Mouse (Mus musculus) urinary bladder, postnatal 4 days (tissue): ENCODE measurements at regions not wholly inside any gene's neighbourhood (a gene's known extent, or its start where the extent isn't known, plus 50 kb on each side); places are given as distances from the start of the nearest gene placed in this dataset.
A peak's percentile ranks its signal among the peaks of the same experiment; 100 is the strongest.

Experiments
- DNase-seq, 2 experiments: peaks; one replicate each; pipeline ENCODE4 v3.0.0; 2021 to 2022; ENCODE audit warnings: low spot score in 2 of 2

DNA sequence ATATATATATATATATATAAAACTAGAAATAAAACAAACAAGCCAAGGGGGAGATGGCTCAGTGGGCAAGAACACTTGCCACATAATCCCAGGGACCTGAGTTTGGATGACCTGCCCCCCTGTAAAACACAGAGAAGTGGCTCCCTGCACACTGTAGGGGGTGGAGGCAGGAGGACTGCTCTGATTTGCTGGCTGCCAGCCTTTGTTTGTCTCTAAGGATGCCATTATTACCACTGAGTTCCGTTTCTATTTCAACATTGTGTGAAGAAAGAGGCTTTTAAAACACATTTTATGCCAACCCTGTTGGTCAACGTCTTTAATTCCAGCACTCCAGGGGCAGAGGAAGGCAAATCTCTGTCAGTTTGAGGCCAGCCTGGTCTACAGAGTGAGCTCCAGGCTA is 82.2 kb upstream of the Errfi1 start:
- no peak for DNase-seq

DNA sequence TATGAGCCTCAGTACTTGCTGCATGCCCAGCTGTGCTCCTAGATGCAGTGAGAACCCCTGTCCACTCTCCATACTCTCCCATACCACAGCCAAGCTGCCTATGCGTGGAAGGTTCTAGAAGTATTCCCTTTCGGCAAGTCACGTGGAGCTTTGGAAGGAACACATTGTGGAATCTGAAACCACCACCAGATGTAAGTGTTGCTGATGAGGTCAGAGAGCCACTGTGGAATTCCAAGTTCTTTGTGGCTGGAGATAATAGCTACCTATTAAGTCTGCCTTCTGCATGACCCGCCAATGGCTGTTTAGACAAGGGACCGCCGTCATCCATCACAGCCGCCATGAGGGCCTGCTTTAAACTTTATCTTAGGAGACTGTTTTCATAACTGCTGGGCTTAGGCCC is 84.7 kb upstream of the Errfi1 start:
- no peak for DNase-seq

DNA sequence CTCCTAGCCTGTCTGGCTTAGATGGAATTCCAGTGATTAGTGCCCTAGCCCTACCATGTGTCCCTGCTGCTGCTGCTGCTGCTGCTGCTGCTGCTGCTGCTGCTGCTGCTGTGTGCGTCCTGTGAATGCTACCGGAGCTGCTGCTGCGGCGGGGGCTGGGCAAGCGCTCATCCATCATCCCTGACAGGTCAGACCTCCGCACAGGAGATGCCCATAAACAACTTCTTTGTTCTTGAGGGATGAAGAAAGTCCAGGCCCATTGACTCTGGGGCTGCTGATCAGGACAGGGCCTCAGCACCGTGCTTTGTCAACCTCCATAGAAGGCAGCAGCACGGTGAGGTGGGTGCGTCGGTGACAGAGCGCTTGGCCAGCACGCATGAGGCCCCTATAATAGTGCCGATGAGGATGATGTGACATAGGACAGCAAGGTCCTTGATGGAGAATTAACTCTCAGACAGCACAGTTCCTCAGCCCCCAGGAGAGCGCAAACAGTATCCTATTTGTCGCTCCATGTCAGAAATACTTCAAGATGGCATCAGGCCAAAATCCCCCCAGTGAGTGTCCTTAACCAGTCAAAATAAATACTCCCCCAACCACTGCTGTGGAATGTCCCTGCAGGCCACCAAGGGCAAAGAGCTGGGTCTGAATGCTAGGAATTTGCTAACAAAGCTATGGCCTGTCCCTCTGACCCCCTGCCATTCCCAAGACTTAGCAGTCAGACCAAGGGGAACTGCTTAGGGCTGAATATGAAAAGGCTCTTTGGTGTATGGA is 95.1 kb upstream of the Errfi1 start:
- DNase-seq, result no peak

DNA sequence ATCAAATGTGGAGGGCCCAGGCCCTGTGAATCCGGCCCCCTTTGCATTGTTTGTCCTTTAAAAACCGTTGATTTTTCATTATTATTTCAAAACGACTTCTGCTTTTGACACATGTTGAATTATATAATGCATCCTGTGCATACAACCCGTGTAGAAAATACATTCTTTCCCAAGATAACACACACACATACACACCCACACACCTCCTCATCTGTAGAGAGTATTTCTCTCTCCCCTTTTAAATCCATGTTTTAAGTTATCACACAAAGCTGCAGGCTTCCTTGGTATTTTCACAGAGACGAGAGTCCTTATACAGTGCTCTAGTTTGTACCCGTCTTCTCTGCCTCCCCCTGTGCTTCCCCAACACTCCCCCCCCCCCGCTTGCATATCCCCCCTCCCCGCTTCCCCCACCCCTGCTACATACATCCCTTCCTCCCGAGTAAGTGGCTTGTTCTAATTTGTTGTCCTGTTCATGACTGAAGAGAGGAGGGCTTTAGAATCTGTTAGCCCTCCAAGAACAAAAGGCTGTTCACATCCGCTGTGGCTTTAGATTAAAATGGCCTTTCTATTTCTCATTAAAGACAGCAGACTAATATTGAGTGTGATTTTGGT is 95.8 kb upstream of the Errfi1 start:
- no peak for DNase-seq

DNA sequence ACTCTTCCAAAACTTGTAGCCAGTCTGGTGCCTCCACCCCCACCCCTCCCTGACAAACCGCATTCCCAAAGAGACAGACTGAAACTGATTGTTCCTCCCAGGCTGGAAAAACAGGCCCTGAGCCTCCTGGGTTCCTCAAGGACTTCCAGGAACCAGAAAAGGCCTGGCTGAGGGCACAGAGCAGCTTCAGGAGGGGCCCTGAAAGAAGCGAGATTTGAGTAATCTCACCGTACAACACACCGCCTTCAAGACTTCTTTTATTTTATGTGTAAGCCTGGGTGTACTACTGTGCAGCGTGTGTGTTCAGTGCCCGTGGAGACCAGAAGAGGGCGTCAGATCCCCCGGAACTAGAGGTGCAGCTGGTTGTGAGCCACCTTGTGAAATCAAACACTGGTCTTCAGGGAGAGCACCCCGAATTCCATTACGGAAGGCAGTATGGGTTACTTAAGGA is 96.4 kb upstream of the Errfi1 start:
- DNase-seq, result no peak

DNA sequence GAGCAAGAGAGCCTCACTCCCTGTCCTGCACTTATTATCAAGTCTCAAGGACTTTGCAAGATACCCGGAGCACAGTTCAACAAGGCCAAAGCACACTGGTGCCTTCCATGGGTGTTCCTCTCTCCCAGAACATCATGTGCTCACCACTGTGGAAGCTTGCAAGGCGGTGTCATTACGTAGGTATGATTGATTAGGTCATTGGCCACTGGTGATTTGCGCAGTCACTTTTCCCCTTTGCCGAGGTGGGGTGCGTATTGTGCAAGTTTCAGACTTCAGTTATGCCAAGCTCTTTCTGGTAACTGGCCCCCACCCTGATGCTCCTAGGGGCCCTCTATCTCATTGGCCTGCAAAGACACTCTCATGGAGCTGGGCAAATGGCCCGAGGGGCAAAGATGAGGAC is 98.3 kb upstream of the Errfi1 start:
- DNase-seq, result no peak

DNA sequence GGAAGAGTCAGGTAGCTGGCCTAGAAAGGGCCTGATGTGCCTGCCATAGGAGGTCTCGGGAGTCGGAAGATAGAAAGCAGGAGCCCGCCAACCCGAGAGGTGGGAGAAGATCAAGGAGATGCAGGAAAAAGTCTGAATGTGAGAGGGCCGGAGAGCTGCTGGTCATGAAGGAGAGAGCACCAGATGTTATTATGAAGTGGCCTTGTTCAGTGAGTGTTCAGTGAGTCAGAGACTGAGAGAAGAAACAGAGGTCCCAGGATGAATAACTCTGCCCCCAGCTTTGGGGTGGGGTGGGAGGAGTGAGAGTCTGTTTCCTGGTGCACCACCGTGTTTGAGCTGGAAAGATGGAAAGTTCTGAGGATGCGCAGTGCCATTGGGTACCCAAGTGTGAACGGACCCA is 100.2 kb upstream of the Slc45a1 start:
- DNase-seq, result no peak

DNA sequence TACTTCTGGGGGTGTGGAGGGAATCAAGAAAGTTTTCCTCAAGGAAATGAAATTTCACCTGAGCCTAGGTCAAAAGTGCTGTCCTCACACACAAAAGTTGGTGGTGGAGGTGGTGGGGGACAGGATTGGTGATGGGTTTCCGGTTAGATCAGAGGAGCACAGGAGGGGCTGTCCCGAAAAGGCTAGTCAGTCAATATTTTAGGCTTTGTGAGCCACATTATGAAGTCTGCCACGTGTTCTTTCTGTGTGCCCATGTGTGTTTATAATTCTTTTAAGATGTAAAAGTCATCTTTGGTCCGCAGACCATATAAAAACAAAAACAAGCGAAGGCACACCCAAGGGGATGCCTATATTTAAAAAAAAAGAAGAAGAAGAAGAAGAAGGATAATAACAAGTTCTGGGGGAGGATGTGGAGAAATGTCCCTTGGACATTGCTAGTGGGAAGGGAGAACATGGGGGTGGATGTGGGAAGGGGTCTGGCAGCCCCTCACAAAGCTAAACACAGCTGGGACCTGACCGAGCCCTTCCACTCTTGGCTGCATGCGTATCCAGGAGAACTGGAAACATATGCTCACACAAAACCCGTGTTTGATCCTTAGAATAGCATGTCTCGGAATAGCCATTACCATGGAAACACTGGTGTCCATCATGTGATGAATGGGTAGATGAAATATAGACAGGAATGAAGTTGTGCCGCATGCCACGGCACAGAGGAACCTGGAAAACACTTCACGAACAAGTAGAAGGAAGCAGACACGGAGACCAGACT is 98.7 kb upstream of the Slc45a1 start:
- DNase-seq, result no peak

DNA sequence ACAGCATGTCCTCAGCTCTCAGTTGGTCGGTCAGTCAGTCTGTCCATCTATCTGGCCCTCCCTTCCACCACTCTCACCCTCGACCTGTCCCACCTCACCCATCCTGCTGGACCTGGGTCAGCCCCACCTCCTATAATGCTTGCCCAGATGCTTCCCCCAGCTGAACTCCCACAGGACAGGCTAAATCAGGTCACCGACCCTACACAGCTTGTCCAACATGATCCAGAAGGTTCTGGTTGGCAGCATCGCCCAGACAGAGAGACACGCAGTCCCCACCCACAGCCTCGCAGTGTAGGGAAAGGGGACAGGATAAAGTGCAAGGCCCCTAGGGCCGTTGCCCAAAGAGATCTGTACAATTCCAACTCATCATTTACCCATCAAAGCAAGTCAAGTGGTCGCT is 97.1 kb upstream of the Slc45a1 start:
- no peak for DNase-seq

DNA sequence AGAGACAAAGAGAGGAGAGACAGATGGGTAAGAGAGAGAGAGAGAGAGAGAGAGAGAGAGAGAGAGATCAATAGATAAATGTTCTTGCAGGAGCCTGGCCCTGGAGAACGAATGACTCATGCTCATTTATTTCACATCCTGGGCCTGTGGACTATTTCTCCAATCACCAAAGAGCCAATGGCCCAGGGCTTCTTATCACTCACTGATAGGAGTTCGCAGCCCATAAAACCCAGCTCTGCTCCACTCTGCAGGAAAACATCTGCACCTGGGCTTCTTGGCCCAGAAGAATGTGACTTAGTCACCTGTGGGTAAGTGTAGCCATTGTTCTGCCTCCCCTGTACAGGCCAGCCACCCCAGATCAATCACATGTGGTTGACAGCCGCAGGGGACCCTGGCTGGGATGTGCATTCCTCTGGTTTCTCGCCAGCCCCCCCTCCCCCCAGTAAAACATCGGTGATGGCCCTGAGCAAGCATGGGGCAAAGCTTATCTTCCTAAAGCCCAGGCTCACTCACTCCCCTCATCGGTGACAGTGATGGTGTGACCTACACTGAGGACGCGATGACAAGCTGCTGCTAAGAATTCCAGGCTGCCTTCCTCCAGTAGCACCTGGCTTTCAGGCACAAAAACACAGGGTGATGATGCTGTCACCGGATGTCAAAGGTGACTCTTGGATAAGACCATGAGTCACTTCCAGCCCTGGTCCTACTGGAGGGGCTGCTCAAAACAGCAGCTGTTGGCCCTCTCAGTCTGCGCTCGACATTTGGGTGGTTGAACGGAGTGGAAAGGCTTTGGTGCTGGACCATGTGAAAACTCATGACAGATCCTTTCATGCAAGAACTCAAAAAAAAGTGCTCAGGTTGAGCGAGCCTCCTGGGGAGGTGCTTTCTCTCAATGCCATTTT is 96.4 kb upstream of the Slc45a1 start:
- no peak for DNase-seq

DNA sequence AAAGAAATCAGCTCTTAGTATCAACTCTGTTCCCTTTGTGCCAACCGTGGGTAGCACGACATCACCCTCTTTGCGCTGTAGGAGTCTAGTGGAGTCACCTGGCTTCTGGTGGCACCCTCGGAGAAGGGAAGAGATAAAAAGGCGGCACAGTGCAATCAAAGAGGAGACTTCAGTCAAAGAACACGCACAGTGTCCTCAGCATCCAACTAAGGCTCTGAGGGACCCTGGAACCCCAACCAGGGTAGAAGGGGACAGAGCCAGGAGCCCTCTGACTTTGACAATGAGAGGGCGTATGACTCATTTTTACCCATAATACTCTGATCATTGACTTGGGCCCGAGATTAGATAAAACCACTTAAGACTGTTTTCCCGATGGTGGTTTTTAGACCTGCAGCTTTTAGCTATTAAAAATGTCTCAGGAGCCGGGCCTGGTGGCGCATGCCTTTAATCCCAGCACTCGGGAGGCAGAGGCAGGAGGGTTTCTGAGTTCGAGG is 94.5 kb upstream of the Slc45a1 start:
- no peak for DNase-seq

DNA sequence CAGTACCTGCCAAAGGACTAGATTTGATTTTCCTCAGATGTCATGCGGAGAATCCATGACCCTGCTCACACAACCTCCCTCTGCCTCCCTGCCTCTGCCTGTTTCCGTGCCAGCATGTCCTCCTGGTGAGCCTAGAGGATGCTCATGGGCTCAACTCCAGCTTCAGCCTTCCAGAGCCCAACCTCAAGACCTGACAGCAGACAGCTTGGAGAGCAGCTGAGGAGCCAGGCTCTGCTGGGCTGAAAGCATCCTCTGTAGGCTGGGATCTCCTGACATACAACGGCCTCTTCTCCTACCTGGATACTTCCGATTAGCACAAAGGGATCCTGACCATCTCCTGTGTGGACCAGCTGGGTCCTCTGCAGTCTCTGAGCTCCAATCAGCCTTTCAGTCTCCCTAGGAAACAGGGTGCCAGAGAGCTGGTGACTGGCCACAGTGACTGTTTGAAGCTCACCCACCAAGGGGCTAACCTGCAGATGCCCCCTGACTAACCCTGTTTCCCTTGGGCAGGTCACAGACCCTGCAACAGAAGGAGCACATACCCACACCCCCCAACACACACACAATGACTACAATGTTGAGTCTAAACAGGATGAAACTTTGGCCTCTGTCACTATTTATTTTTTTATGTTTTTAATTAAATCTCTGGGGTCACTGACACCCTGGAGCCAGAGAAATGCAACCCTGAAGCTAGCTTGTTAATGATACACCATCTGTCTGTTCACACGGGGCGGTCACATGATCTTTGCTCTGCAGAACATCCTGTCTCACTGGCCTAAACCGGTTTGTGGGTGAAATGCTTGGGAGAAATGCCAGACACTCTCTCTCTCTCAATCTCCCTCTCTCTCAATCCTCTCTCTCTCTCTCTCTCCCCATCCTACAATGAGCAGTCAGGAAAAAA is 93.8 kb upstream of the Slc45a1 start:
- no peak for DNase-seq

DNA sequence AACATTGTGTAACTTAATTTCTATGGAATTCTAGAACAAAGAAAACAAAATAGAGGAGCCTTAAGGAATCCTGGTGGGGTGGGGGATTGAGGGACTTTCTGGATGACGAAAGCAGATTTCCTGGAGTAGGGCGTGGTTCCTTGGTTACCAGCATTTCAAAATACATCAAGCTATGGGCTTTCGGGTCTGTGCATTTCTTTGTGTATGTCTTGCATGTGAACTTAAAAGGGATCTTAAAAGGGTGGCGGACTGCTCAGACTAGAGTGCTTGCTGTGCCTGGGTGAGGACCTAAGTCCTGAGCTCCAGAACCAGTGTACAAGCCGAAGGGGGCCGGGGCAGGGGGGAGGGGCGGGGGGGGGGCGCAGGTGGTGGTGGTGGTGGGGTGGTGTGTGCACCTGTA is 91.5 kb upstream of the Slc45a1 start:
- no peak for DNase-seq

DNA sequence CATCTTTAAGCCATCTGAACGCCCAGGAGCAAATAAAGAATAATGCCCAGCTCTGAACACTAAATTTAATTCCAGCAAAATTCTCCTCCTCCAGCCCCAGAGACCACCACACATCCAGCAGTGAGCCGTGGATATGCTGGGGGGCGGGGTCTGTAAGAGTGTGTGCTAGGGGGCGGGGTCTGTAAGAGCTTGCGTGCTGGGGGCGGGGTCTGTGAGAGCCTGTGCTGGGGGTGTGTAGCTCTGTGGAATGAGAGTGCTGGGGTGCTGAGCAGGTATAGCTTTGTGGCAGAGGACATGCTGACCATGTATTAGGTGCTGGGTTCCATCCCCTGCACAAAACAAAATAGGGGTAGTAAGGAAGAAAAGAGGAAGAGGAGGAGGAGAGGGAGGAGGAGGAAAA is 91.1 kb upstream of the Slc45a1 start:
- no peak for DNase-seq

DNA sequence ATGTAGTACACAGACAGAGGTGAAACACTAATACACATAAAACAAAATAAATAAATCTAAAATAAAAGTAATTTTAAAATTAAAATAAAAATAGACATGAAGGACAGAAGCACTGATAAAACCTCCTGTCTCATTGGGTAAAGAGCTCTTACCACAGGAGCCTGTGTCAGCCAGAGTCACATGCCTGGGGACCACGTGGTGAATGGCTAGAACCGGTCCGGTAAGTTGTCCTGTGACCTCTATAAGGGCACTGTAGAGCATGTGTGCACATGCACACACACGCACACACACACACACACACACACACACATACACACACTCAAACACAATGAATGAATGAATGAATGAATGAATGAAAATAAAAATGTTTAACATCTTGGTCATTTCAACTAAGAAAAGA is 89.8 kb upstream of the Slc45a1 start:
- no peak for DNase-seq

DNA sequence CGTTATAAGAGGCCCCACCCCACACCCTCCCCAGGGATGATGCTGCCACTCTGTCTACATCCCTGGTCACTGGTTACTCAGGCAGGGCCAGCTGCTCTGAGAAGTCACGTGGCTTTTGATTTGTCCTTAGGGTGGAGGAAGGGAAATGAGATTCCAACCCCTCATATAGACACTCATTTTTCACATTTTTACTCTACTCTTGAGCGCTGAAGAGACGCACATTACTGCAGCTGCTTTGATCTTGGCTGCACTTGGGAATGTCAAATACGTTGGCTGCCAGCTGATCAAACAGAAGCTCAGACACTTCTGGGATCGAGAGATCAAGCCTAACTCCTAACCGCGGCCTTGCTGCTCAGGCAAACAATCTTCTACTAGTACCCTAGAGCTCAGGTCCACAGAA is 88.2 kb upstream of the Slc45a1 start:
- no peak for DNase-seq

DNA sequence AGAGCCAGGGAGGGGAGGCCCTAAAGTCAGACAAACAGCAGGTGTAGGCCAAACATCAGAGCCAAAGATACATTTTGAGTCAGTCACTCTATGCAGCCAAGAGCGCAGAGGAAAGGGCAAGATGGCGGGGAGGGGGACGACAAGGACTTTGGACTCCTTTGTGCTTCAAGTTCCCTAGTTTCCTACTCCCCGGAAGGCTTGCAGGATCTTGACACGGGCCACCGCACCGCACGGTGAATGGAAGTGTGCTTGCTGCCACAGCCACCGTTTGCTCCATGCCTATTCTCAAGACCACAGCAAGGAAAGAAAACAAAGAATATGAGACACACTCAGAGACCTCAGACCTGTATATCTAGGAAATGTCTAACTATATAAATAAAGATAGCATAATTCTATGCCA is 86.8 kb upstream of the Slc45a1 start:
- no peak for DNase-seq

DNA sequence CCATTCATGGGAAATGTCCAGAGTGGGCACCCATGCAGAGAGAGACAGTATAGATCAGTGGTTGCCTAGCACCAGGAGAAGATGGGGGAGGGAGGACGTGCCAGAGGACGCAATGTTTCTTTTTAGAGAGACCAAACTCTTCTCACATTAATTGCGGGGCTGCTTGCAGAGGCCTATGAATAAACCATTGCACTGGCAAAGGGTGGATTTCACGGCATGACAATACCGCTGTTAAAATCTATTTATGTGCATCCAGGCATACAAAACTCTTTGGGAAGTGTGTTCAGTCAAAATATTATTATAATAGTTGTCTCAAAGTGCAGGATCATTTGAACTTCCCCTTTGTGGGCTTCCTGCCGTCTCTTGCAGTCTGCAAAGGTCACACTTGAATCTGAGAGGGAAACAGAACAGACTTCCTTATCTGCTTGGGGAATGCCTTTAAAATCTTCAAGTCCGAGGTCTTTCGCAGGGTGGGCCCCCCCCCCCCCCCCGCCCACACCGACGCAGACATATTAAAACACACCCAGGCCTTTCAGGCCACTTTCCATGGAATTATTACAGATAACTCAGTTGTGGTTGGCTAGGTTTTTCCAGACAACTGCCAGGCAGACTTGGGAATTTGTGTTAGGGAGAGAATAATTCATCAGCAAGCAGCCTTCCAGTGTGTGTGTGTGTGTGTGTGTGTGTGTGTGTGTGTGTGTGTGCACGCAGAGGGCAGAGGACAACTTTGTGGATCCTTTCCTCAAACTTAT is 78.3 kb upstream of the Slc45a1 start:
- peak in 1 of 2 experiments; percentile 45 for DNase-seq

DNA sequence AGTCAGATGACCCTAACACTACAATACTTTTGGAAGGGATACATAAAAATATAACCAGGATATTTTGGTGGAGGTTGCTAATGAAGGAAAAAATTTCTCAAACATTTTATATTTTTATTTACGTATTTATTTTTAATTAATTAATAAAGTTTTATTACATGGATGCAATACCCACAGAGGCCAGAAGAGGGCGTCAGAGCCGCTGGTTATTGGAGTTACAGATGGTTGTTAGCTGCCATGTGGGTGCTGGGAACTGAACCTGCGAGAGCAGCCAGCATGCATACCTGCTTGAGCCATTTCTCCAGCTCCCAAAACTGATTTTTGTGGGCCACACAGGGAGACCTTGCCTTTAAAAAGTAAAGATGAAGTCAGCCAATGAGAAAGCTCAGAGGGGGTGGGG is 74.6 kb upstream of the Slc45a1 start:
- DNase-seq, result no peak

DNA sequence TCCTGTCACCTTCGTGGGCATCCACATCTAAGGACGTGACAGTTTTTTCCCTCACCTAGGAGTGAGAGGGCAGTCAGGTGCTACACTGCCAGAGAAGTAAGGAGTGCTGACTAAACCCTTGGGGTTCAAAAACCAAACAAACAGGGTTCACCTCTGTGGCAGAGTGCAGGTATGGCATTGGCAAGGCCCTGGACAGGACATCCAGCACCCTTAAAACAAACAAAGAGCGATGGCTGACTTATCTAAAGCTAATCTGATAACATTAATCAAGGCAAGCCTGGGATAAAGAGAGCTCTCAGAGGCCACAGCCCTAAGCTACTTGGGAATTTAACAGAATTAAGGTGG is 74.1 kb upstream of the Slc45a1 start:
- no peak for DNase-seq
